Mouse (Mus musculus) liver, embryonic 14.5 days (tissue): ENCODE measurements around the gene Gm26558.

Experiments
- CTCF ChIP-seq: IDR thresholded peaks from 2 replicates; pipeline ENCODE4 v1.5.1; 2016; ENCODE audit warnings: antibody characterized with exemption, low read depth, control low read depth
- EP300 ChIP-seq: IDR thresholded peaks from 2 replicates; pipeline ENCODE4 v1.6.1; 2016; ENCODE audit warnings: antibody characterized with exemption, low read depth

DNA sequence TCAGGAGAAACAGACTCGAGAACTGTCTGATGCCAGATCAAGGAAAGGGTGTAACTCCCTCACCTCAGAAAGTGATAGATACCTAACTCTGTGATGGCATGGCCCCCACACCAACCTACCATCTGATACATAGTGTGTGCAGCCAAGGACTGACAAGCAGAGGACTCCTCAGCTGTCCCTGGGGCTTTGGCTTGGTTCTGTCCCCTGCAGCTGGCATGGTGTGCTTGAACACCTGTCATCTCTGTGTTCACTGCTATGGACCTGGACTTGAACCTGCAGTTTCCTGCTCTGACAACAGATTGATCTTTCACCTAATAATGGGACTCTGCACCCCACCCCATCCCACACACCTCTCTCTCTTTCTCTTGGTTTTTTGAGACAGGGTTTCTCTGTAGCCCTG lies 29.5 kb downstream of the Gm26558 start:
- TF ChIP-seq EP300 (no peak), CTCF (no peak)
